Mouse (Mus musculus) brain, embryonic 14.5 days (tissue): ENCODE results near the gene Cfap77.
A peak's percentile ranks its signal among the peaks of the same experiment; 100 is the strongest.

Experiments
- CTCF ChIP-seq: fragments of 200-500 bp; IDR thresholded peaks from 2 replicates; pipeline ENCODE4 v1.5.1; 2012; ENCODE audit warnings: inconsistent platforms, mild to moderate bottlenecking, moderate library complexity, borderline replicate concordance; ENCODE audit not compliant: insufficient read depth, insufficient read length; ENCODE audit errors: extremely low read depth
- POLR2A ChIP-seq: fragments of 200-500 bp; IDR thresholded peaks from 2 replicates; pipeline ENCODE4 v1.6.1; 2012; ENCODE audit warnings: mild to moderate bottlenecking, inconsistent platforms, borderline replicate concordance; ENCODE audit not compliant: poor library complexity, insufficient read depth, insufficient read length, severe bottlenecking; ENCODE audit errors: extremely low read depth

DNA sequence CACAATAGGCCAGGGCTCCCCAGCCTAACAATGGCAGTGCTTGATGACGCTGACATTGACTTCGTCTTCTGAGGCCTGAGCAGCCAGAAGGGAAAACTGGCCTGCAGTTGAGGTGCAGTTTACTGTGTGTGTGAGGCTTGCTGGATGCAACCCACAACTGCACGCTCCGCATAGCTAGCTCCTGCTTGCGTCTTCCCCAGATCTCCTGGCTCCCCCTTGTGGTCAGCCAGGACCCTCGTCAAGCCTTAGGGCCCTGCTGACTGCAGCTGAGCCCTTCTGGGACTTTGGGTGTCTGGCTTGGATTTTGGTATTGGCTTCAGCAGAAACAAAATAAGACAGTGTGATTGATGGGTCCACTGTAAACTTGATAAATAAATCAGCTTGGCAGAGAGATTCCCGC lies 78.2 kb downstream of the Cfap77 start:
- TF ChIP-seq POLR2A (no peak), CTCF (peak; percentile 96)
